Mouse (Mus musculus) C2C12 (cell line): ENCODE data around the gene Syce1. TPM values are rescaled to one million over a fixed set of nuclear protein-coding genes. Genes with fewer than 3 reads are reported as not detected.

ENCODE experiments used
- H3K27me3 ChIP-seq: one replicate; pipeline ENCODE4 v1.6.1; 2011; ENCODE audit not compliant: control insufficient read depth, insufficient read depth, insufficient read length
- H3K36me3 ChIP-seq: one replicate; pipeline ENCODE4 v1.6.1; 2011; ENCODE audit not compliant: control insufficient read depth, insufficient read depth
- H3K4me3 ChIP-seq: one replicate; pipeline ENCODE4 v1.5.1; 2011; ENCODE audit warnings: mild to moderate bottlenecking, control low read depth; ENCODE audit not compliant: poor library complexity, insufficient read depth, severe bottlenecking
- H3K79me2 ChIP-seq: one replicate; pipeline ENCODE4 v1.6.1; 2011; ENCODE audit not compliant: control insufficient read depth, insufficient read depth
- H3K79me3 ChIP-seq: one replicate; pipeline ENCODE4 v1.6.1; 2011; ENCODE audit warnings: low read depth, control low read depth
- H3ac ChIP-seq: one replicate; pipeline ENCODE3; 2011; ENCODE audit warnings: low read depth; ENCODE audit not compliant: control insufficient read depth, insufficient read length
- CEBPB ChIP-seq: IDR thresholded peaks from one replicate; pipeline ENCODE4 v1.6.1; 2011; ENCODE audit warnings: low read depth, mild to moderate bottlenecking, control low read depth, moderate library complexity
- CTCF ChIP-seq: IDR thresholded peaks from one replicate; pipeline ENCODE4 v1.5.1; 2011; ENCODE audit not compliant: control insufficient read depth, insufficient read depth, insufficient read length
- FOSL1 ChIP-seq: IDR thresholded peaks from one replicate; pipeline ENCODE4 v1.8.0; 2011; ENCODE audit warnings: mild to moderate bottlenecking, low read length; ENCODE audit not compliant: poor library complexity, insufficient read depth, severe bottlenecking
- MAX ChIP-seq: IDR thresholded peaks from one replicate; pipeline ENCODE4 v1.6.1; 2011; ENCODE audit warnings: mild to moderate bottlenecking, control low read depth
- MYOD1 ChIP-seq: IDR thresholded peaks from one replicate; pipeline ENCODE4 v1.6.1; 2011; ENCODE audit warnings: low read depth; ENCODE audit not compliant: control insufficient read depth, insufficient read length
- MYOG ChIP-seq: IDR thresholded peaks from one replicate; pipeline ENCODE4 v1.6.1; 2011; ENCODE audit not compliant: control insufficient read depth, insufficient read length; ENCODE audit errors: extremely low read depth
- USF1 ChIP-seq: IDR thresholded peaks from one replicate; pipeline ENCODE4 v1.6.1; 2011; ENCODE audit warnings: low read depth, mild to moderate bottlenecking, control low read depth, moderate library complexity
- polyA plus RNA-seq: library from polyadenylated mRNA; unstranded; fragments of >200 nt; fragmentation: generic; extraction: Trizol; gene quantifications from one replicate; pipeline ENCODE4 v1.2.1, GENCODE M21; 2012; ENCODE audit warnings: missing spikeins

Syce1 gene
- polyA plus RNA-seq, 1 experiment, result not detected

- Histone ChIP-seq H3K36me3 (no peaks in the 10 kb centered on the region), H3ac (no peak overlapping the region), H3K79me3 (no peaks in the 10 kb centered on the region), H3K79me2 (no peaks in the 10 kb centered on the region), H3K4me3 (no peak overlapping the region), H3K27me3 (peaks cover 9% of the 10 kb centered on the region)
- no peak for TF ChIP-seq MYOD1
- no peak for TF ChIP-seq MYOG
- TF ChIP-seq USF1, result no peak
- TF ChIP-seq MAX, result no peak
Measured at GRCm38 (mm10) chr7:140760647-140761046, 27.0 kb downstream of the Syce1 start.

- Histone ChIP-seq H3K27me3 (peaks cover 4% of the 10 kb centered on the region), H3K4me3 (no peak overlapping the region), H3K79me2 (no peaks in the 10 kb centered on the region), H3ac (no peak overlapping the region), H3K36me3 (no peaks in the 10 kb centered on the region), H3K79me3 (no peaks in the 10 kb centered on the region)
- TF ChIP-seq MAX, result no peak
- no peak for TF ChIP-seq CEBPB
- TF ChIP-seq FOSL1, result no peak
- TF ChIP-seq MYOG, result no peak
- TF ChIP-seq MYOD1, result no peak
- TF ChIP-seq CTCF, result no peak
- TF ChIP-seq USF1, result no peak
Measured at GRCm38 (mm10) chr7:140756151-140756854, 31.3 kb downstream of the Syce1 start.

GRCm38 (mm10) chr7:140754556-140754955, 33.1 kb downstream of the Syce1 start:
- H3K79me2 ChIP-seq, result no peaks in the 10 kb centered on the region
- H3ac ChIP-seq, result no peak overlapping the region
- H3K27me3 ChIP-seq, result peaks cover 4% of the 10 kb centered on the region
- H3K79me3 ChIP-seq, result no peaks in the 10 kb centered on the region
- TF ChIP-seq CTCF (no peak), MYOD1 (no peak)
- H3K36me3 ChIP-seq, result no peaks in the 10 kb centered on the region
- no peak overlapping the region for H3K4me3 ChIP-seq

GRCm38 (mm10) chr7:140748827-140749160, 38.9 kb downstream of the Syce1 start:
- H3ac ChIP-seq, result no peak overlapping the region
- TF ChIP-seq MYOD1, result no peak
- no peak for TF ChIP-seq MAX
- no peak for TF ChIP-seq CTCF
- TF ChIP-seq USF1, result no peak
- TF ChIP-seq MYOG, result no peak
- no peak for TF ChIP-seq FOSL1
- H3K27me3 ChIP-seq, result no peaks in the 10 kb centered on the region
- H3K79me2 ChIP-seq, result no peaks in the 10 kb centered on the region
- no peak overlapping the region for H3K4me3 ChIP-seq
- H3K79me3 ChIP-seq, result no peaks in the 10 kb centered on the region
- no peaks in the 10 kb centered on the region for H3K36me3 ChIP-seq

GRCm38 (mm10) chr7:140748116-140748826, 39.4 kb downstream of the Syce1 start:
- Histone ChIP-seq H3K79me3 (no peaks in the 10 kb centered on the region), H3K36me3 (no peaks in the 10 kb centered on the region), H3K27me3 (no peaks in the 10 kb centered on the region), H3K79me2 (no peaks in the 10 kb centered on the region), H3ac (no peak overlapping the region), H3K4me3 (no peak overlapping the region)
- TF ChIP-seq FOSL1 (no peak), MYOG (no peak), CEBPB (no peak), MAX (no peak), USF1 (no peak), MYOD1 (no peak), CTCF (no peak)

GRCm38 (mm10) chr7:140747402-140747801, 40.2 kb downstream of the Syce1 start:
- Histone ChIP-seq H3ac (no peak overlapping the region), H3K79me2 (no peaks in the 10 kb centered on the region), H3K36me3 (no peaks in the 10 kb centered on the region), H3K27me3 (no peaks in the 10 kb centered on the region), H3K79me3 (no peaks in the 10 kb centered on the region), H3K4me3 (no peak overlapping the region)
- TF ChIP-seq MYOG (no peak), USF1 (no peak), FOSL1 (no peak), MAX (no peak), MYOD1 (no peak), CEBPB (no peak), CTCF (no peak)
